Mouse (Mus musculus) spleen, adult 2 months (tissue): ENCODE data around the gene Tnp1.

Source experiments
- CTCF ChIP-seq: fragments of 200-500 bp; IDR thresholded peaks from 2 replicates; pipeline ENCODE4 v1.5.1; 2011; ENCODE audit warnings: mild to moderate bottlenecking, inconsistent platforms; ENCODE audit not compliant: insufficient read depth, insufficient read length, insufficient replicate concordance; ENCODE audit errors: extremely low read depth
- POLR2A ChIP-seq: fragments of 200-500 bp; IDR thresholded peaks from 2 replicates; pipeline ENCODE4 v1.6.1; 2011; ENCODE audit warnings: low read depth, low read length, inconsistent platforms

DNA sequence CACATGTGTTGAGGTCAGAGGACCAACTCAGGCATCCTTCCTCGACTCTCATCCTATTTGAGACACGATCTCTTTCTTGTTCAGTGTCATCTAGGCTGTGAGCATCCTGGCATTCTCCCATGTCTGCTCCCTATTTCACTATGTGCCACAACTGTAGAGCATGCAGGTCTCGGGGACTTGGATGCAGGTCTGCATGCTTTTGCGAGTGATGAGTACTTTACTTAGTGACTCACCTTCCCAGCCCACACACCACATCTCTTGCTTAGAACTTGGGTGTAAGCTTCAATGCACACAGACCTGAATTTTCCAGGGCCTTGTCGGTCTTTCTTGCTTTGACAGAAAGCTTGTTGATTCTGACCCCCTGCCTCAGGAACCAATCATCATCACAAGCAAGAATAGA is 16.8 kb upstream of the Tnp1 start:
- TF ChIP-seq CTCF (no peak), POLR2A (no peak)
